Mouse (Mus musculus) heart, postnatal 0 days (tissue): ENCODE results near the gene Pip5k1b.
"Not testable (repeated sequence)": the region's sequence is repeated elsewhere in the genome, so short reads cannot be mapped to it uniquely, and the experiment has no call there.

ENCODE experiments used
- CTCF ChIP-seq: IDR thresholded peaks from 2 replicates; pipeline ENCODE4 v1.5.1; 2016; ENCODE audit warnings: antibody characterized with exemption, control low read depth, low read depth
- EP300 ChIP-seq: IDR thresholded peaks from 2 replicates; pipeline ENCODE4 v1.6.1; 2016; ENCODE audit warnings: antibody characterized with exemption, low read depth

DNA sequence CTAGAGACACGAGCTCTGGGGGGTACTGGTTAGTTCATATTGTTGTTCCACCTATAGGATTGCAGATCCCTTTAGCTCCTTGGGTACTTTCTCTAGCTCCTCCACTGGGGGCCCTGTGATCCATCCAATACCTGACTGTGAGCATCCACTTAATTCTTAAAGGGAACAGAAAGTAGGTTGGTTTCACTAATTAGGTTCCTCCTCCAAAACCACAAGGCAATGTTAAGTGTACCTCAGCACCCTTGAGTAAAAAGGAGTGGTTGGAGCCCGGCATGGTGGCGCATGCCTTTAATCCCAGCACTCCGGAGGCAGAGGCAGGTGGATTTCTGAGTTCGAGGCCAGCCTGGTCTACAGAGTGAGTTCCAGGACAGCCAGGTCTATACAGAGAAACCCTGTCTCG lies 3.0 kb downstream of the Pip5k1b start:
- TF ChIP-seq CTCF, EP300: not testable (repeated sequence)
